Comparison of ENCODE assay signal across 31 mouse cellular contexts in the genomic region with DNA sequence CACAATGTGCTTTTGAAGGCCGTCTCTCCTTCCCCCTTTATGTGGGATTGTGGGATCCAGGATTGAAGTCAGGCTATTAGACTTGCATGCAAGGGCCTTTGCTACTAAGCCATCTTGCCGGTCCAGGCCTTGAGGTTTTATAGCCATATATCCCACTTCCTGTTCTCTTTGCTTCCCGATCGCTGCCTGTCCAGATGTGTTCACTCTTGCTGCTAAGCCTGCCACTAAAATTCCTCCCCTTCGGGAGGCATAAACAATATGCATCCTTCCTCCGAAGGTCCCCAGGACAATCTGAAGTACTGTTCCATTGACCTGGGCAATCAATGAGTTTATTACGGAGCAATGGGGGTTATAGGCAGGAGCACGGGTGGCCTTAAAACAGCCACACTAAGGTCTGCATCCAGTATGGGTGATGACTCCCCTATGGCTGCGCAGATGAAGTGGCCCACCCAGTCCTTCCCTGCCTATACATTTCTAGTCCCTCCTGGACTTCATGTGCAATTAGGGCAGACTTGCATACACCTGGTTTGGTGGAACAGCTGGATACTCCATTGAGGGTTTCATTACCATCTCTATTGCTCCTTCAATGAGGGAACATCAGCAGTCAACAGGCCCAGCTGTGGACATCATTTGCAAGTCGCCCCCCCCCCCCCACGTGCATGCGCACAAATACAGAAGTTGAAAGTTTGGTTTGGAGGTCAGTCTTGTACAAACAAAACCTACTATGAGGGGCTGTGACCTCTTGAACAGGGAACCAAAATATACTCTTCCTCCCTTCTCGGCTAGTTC.
DNase-seq lines count a peak whose midpoint lies in the region; ATAC-seq and TF ChIP-seq lines count a peak whose summit lies in the region.
"Had no signal": no experiment of that assay in that cellular context is flagged by ENCODE, and none has a peak within 500 bp of the region (broad histone marks: within the 10 kb centered on the region; RNA-seq: fewer than 3 reads in every experiment).

No protein-coding gene starts in this region.

- 43% methylated on average over 13 of the region's 13 CpGs for WGBS in kidney, embryonic 14.5 days
- WGBS in kidney, adult 2 months: 69% methylated on average over 13 of the region's 13 CpGs
- WGBS in limb, embryonic 13.5 days: 33% methylated on average over 13 of the region's 13 CpGs
- 57% methylated on average over 13 of the region's 13 CpGs for WGBS in lung, postnatal 0 days

- H3K4me1 ChIP-seq in kidney, embryonic 14.5 days (ENCODE audit: control insufficient read depth, insufficient read depth, low read length): no peaks in the 10 kb centered on the region
- H3K4me1 ChIP-seq in kidney, adult 2 months (ENCODE audit: control insufficient read depth, insufficient read depth, low read length): no peaks in the 10 kb centered on the region
- peaks cover 13% of the 10 kb centered on the region for H3K4me1 ChIP-seq in limb, embryonic 13.5 days
- H3K4me1 ChIP-seq in lung, postnatal 0 days (ENCODE audit: insufficient read depth, low read depth, low read length): no peaks in the 10 kb centered on the region

- no peak overlapping the region for H3K4me2 ChIP-seq in kidney, embryonic 14.5 days (replicated peaks; ENCODE audit: low read depth, low read length)
- H3K4me2 ChIP-seq in limb, embryonic 13.5 days (replicated peaks): no peak overlapping the region
- no peak overlapping the region for H3K4me2 ChIP-seq in lung, postnatal 0 days (replicated peaks; ENCODE audit: low read depth, low read length)
- H3K4me2 ChIP-seq: embryonic facial prominence, embryonic 13.5 days; forebrain, embryonic 15.5 days; heart, embryonic 11.5 days; hindbrain, embryonic 13.5 days; liver, embryonic 11.5 days; midbrain, embryonic 15.5 days had no signal

- no peaks in the 10 kb centered on the region for H3K36me3 ChIP-seq in kidney, embryonic 14.5 days (ENCODE audit: control insufficient read depth, insufficient read depth, low read length)
- no peaks in the 10 kb centered on the region for H3K36me3 ChIP-seq in kidney, adult 2 months (ENCODE audit: control insufficient read depth, insufficient read depth, low read length)
- no peaks in the 10 kb centered on the region for H3K36me3 ChIP-seq in limb, embryonic 13.5 days
- H3K36me3 ChIP-seq in lung, postnatal 0 days (ENCODE audit: insufficient read depth, low read length): no peaks in the 10 kb centered on the region
- H3K36me3 ChIP-seq: embryonic facial prominence, embryonic 13.5 days; forebrain, embryonic 10.5 days; forebrain, embryonic 15.5 days; hindbrain, embryonic 13.5 days; midbrain, embryonic 15.5 days had no signal

- no peak overlapping the region for H3K27ac ChIP-seq in kidney, embryonic 14.5 days (ENCODE audit: low read depth, low read length)
- no peak overlapping the region for H3K27ac ChIP-seq in kidney, adult 2 months (ENCODE audit: insufficient read depth, low read depth, low read length)
- no peak overlapping the region for H3K27ac ChIP-seq in limb, embryonic 13.5 days
- H3K27ac ChIP-seq in lung, postnatal 0 days (ENCODE audit: low read length): no peak overlapping the region
- H3K27ac ChIP-seq: embryonic facial prominence, embryonic 13.5 days; forebrain, embryonic 10.5 days; forebrain, embryonic 15.5 days; gastrocnemius, adult 2 months; hindbrain, embryonic 13.5 days; layer of hippocampus, adult 2 months; macrophage; midbrain, embryonic 15.5 days; stomach, postnatal 0 days had no signal

- 0 out of 2 replicates have a peak, but pooled peaks have one; percentile 55 for ATAC-seq in kidney, embryonic 14.5 days (ENCODE audit: low FRiP score, low TSS enrichment)
- ATAC-seq in limb, embryonic 13.5 days (ENCODE audit: low FRiP score, low read depth): peak; percentile 69; the same call in 1 of the 2 replicates
- ATAC-seq in lung, postnatal 0 days: no peak
- ATAC-seq: forebrain, embryonic 15.5 days; midbrain, embryonic 15.5 days; Patski had no signal

- no peaks in the 10 kb centered on the region for H3K27me3 ChIP-seq in kidney, embryonic 14.5 days (ENCODE audit: control insufficient read depth, insufficient read depth, low read length)
- no peaks in the 10 kb centered on the region for H3K27me3 ChIP-seq in kidney, adult 2 months (replicated peaks; ENCODE audit: control insufficient read depth, insufficient read depth, low read length)
- peaks cover 67% of the 10 kb centered on the region for H3K27me3 ChIP-seq in limb, embryonic 13.5 days
- H3K27me3 ChIP-seq in lung, postnatal 0 days (replicated peaks; ENCODE audit: insufficient read depth, low read length): 0 out of 2 replicates have a peak, but pooled peaks cover 3% of the 10 kb centered on the region
- H3K27me3 ChIP-seq: forebrain, embryonic 15.5 days; hindbrain, embryonic 13.5 days; Patski had no signal

- TF ChIP-seq POLR2A in kidney, adult 2 months (IDR thresholded peaks at IDR 0.05; ENCODE audit: low read depth, low read length): no peak

- TF ChIP-seq EP300 in lung, postnatal 0 days (IDR thresholded peaks at IDR 0.05): no peak

- TF ChIP-seq CTCF in kidney, adult 2 months (conservative IDR thresholded peaks at IDR 0.05; ENCODE audit: insufficient read depth, insufficient read length, low read depth, low read length): no peak
- no peak for TF ChIP-seq CTCF in lung, postnatal 0 days (IDR thresholded peaks at IDR 0.05)

- H3K4me3 ChIP-seq in kidney, embryonic 14.5 days (ENCODE audit: low read length): no peak overlapping the region
- no peak overlapping the region for H3K4me3 ChIP-seq in kidney, adult 2 months (ENCODE audit: insufficient read depth, low read depth, low read length)
- no peak overlapping the region for H3K4me3 ChIP-seq in limb, embryonic 13.5 days
- no peak overlapping the region for H3K4me3 ChIP-seq in lung, postnatal 0 days (ENCODE audit: low read depth, low read length)
- H3K4me3 ChIP-seq: embryonic facial prominence, embryonic 13.5 days; forebrain, embryonic 10.5 days; forebrain, embryonic 15.5 days; gastrocnemius, adult 2 months; hindbrain, embryonic 13.5 days; layer of hippocampus, adult 2 months; midbrain, embryonic 15.5 days had no signal

- no peak for DNase-seq in kidney, adult 2 months
- peak; percentile 28 to 44 for DNase-seq in kidney, postnatal 4 days
- DNase-seq in kidney, adult 8-10 months: no peak
- peak; percentile 47 for DNase-seq in R1 (ENCODE audit: low read depth, low spot score)
- DNase-seq in layer of hippocampus, postnatal 36 days: no peak
- DNase-seq in lung, postnatal 0 days (ENCODE audit: low spot score): no peak
- DNase-seq: adrenal gland, postnatal 25 days; cerebellum, adult 18-20 months; cerebellum, postnatal 10 days; gastrocnemius, adult 2 months; gastrocnemius, postnatal 36 days; heart, adult 18-20 months; heart, postnatal 4 days; kidney, postnatal 14 days; right cerebral cortex, adult 18-20 months; spleen, adult 18-20 months; thymus, adult 18-20 months; thymus, postnatal 36 days had no signal

- H3K9me3 ChIP-seq in kidney, embryonic 14.5 days (ENCODE audit: control insufficient read depth, low read length): no peaks in the 10 kb centered on the region
- no peaks in the 10 kb centered on the region for H3K9me3 ChIP-seq in limb, embryonic 13.5 days
- no peaks in the 10 kb centered on the region for H3K9me3 ChIP-seq in lung, postnatal 0 days (ENCODE audit: low read length)
- H3K9me3 ChIP-seq: embryonic facial prominence, embryonic 13.5 days; forebrain, embryonic 10.5 days; forebrain, embryonic 15.5 days; hindbrain, embryonic 13.5 days; midbrain, embryonic 15.5 days had no signal

- no peak overlapping the region for H3K9ac ChIP-seq in kidney, embryonic 14.5 days (ENCODE audit: low read depth, low read length)
- H3K9ac ChIP-seq in limb, embryonic 13.5 days: no peak overlapping the region
- no peak overlapping the region for H3K9ac ChIP-seq in lung, postnatal 0 days (replicated peaks; ENCODE audit: low read depth)
- H3K9ac ChIP-seq: embryonic facial prominence, embryonic 13.5 days; forebrain, embryonic 15.5 days; hindbrain, embryonic 13.5 days; midbrain, embryonic 15.5 days had no signal

Comparison
In these comparisons a context has a peak if more than half of its experiments do, and no peak if none do; other contexts are left out.
1. DNase-seq: peak in kidney, postnatal 4 days (2 of 2) and R1 (single experiment); none in kidney, adult 2 months (single experiment), kidney, adult 8-10 months (0 of 2), layer of hippocampus, postnatal 36 days (0 of 2) and lung, postnatal 0 days (single experiment).